Mouse (Mus musculus): ENCODE measurements at regions not wholly inside any gene's neighbourhood (a gene's known extent, or its start where the extent isn't known, plus 50 kb on each side); places are given as distances from the start of the nearest gene placed in this dataset.
A peak's percentile ranks its signal among the peaks of the same experiment; 100 is the strongest.

- intact Hi-C loops (cut with DNase I) = no loop called here
- no peak for DNase-seq
Observed at GRCm38 (mm10) chr13:114237391-114237790, 150.7 kb downstream of the Ndufs4 start.

DNA sequence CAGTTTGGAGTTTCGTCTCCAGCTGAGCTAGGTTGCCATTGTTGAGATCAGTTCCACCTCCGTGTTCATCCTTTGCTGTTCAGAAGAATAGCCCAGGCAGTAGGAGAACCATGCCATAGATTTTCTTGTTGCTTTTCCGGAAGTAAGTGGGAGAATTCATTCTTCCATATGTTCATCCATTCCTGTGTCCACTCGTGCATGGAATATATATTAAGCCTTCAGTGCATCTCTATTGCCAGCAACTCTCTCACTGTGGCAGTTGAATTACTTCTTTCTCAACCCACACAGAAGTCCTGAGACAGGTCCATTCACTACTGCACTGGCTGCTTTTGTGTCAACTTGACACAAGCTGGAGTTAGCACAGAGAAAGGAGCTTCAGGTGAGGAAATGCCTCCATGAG, 152.2 kb downstream of the Ndufs4 start:
- intact Hi-C loops (cut with DNase I) = no loop called here
- DNase-seq = no peak

- intact Hi-C loops (cut with DNase I) = no loop called here
- no peak for DNase-seq
Observed at GRCm38 (mm10) chr13:114232203-114232602, 155.9 kb downstream of the Ndufs4 start.

- no peak for DNase-seq
- intact Hi-C loops (cut with DNase I) = no loop called here
Observed at GRCm38 (mm10) chr13:114230557-114230956, 157.5 kb downstream of the Ndufs4 start.

- no peak for DNase-seq
- intact Hi-C loops (cut with DNase I) = no loop called here
Observed at GRCm38 (mm10) chr13:114227046-114227445, 161.0 kb downstream of the Ndufs4 start.

DNA sequence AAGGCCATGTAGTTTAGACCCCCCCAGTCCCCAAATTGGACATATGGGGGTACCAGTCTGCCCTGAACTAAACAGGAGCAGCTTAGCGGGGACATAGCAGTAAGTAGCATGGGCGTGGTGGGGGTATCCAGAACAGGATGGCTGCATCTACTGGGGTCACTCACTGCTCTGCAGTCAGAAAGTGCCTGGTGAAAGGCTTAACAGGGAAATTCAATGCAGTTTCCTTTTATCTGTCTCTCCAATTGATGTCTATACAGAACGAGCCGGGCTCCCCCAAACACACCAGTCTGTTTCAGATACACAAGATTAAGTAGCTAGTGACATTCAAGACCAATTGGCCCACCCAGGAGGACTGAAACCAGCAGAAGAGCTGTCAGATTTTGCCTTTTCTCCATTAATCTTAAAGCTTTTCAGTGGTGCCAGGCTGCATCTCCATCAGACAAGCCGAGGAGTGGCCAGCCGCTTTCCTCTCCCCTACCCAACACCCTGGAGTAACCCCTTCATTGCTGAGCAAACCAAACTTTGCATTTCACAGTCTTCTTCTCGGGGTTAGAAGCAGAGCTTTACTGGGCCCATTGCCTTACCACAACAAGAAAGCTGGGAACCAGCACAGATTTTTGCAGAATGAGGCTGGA, 161.7 kb downstream of the Ndufs4 start:
- DNase-seq = no peak
- intact Hi-C loops (cut with DNase I) = no loop called here

- intact Hi-C loops (cut with DNase I) = no loop called here
- peak; percentile 8 for DNase-seq
Observed at GRCm38 (mm10) chr13:114219870-114220492, 168.1 kb downstream of the Ndufs4 start.

DNA sequence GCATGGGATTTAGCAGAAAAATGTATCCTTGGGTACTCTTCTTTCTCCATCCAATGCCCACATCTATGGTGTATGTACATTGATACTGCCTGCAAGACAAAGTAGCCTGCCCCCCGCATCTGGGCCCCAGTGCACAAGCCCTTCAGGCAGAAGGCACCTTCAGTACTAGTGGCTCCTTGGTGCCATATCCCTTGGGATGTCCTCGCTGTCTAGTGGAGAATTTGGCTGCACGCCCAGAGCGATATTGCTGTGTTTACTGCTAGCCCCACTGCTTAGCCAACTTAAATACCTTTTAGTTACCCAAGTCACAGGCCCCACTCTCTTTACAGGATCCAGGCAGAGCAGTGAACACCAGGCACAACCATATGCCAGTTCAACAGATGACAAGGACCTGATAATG, 173.0 kb downstream of the Ndufs4 start:
- intact Hi-C loops (cut with DNase I) = no loop called here
- peak; percentile 7 for DNase-seq

Measured in left cerebral cortex, postnatal 4 days (tissue).